Mouse (Mus musculus) spleen, adult 2 months (tissue): ENCODE data around the gene Hist1h2ap. TPM values are rescaled to one million over a fixed set of nuclear protein-coding genes. Genes with fewer than 3 reads are reported as not detected.
"Not testable (repeated sequence)": the region's sequence is repeated elsewhere in the genome, so short reads cannot be mapped to it uniquely, and the experiment has no call there.

Source experiments
- DNase-seq, 2 experiments: peaks; one replicate each; pipeline versions ENCODE4 v3.0.0 to v3.0.0-alpha.2; 2012 to 2021; ENCODE audit warnings: low spot score in 2 of 2, low read depth in 1 of 2
- H3K27ac ChIP-seq: fragments of 200-500 bp; 2 replicates; pipeline ENCODE4 v1.5.1; 2012; ENCODE audit warnings: low read length, inconsistent platforms; ENCODE audit not compliant: insufficient read depth
- H3K27me3 ChIP-seq: fragments of 200-500 bp; 2 replicates; pipeline ENCODE4 v1.6.1; 2012; ENCODE audit warnings: mild to moderate bottlenecking, moderate library complexity, low read length, inconsistent platforms; ENCODE audit not compliant: control insufficient read depth, insufficient read depth
- H3K36me3 ChIP-seq: fragments of 200-500 bp; 2 replicates; pipeline ENCODE4 v1.6.1; 2012; ENCODE audit warnings: mild to moderate bottlenecking, low read length, inconsistent platforms; ENCODE audit not compliant: control insufficient read depth, insufficient read depth
- H3K4me1 ChIP-seq: fragments of 200-500 bp; 2 replicates; pipeline ENCODE4 v1.6.1; 2011; ENCODE audit warnings: inconsistent platforms; ENCODE audit not compliant: control insufficient read depth, insufficient read depth, insufficient read length
- H3K4me3 ChIP-seq: fragments of 200-500 bp; 2 replicates; pipeline ENCODE4 v1.5.1; 2011; ENCODE audit warnings: mild to moderate bottlenecking, inconsistent platforms; ENCODE audit not compliant: insufficient read depth, insufficient read length; ENCODE audit errors: extremely low read depth
- CTCF ChIP-seq: fragments of 200-500 bp; IDR thresholded peaks from 2 replicates; pipeline ENCODE4 v1.5.1; 2011; ENCODE audit warnings: mild to moderate bottlenecking, inconsistent platforms; ENCODE audit not compliant: insufficient read depth, insufficient read length, insufficient replicate concordance; ENCODE audit errors: extremely low read depth
- POLR2A ChIP-seq: fragments of 200-500 bp; IDR thresholded peaks from 2 replicates; pipeline ENCODE4 v1.6.1; 2011; ENCODE audit warnings: low read depth, low read length, inconsistent platforms
- WGBS: fragments of 180-500 bp; shearing (Covaris S2); methylation state at CpG from one replicate; pipeline ENCODE4 v1.1.7; 2018; 5-methylcytosine and 5-hydroxymethylcytosine counted together
- polyA plus RNA-seq: library from polyadenylated mRNA; depleted of rRNA; stranded (reverse); fragments of >200 nt; gene quantifications from 2 replicates; pipeline ENCODE4 v1.2.3, GENCODE M21; 2012

The Hist1h2ap gene
- polyA plus RNA-seq, 1 experiment: 366 TPM

DNA sequence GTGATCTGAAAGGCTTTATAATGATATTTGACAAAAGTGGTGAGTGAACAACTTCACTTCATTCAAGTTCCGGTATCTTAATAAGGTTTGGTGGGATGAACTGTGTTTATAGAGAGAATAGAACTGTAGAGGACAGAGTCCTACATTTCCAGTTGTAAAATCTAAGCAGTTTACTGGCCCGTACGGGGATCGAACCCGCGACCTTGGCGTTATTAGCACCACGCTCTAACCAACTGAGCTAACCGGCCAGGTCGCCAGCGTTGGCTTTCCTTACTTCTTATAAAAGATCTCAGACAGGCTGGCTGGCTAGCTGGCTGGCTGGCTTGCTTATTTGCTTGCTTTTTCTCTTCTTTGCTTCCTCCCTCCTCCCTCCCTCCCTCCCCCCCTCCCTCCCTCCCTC is 21.8 kb upstream of the Hist1h2ap start:
- Histone ChIP-seq H3K27ac (no peak overlapping the region), H3K4me3 (no peak overlapping the region), H3K4me1 (peaks cover 4% of the 10 kb centered on the region), H3K36me3 (no peaks in the 10 kb centered on the region), H3K27me3 (no peaks in the 10 kb centered on the region)
- peak; percentile 14 to 52 for DNase-seq
- TF ChIP-seq POLR2A (no peak), CTCF (no peak)
- 18% methylated on average over 11 of the region's 11 CpGs for WGBS

DNA sequence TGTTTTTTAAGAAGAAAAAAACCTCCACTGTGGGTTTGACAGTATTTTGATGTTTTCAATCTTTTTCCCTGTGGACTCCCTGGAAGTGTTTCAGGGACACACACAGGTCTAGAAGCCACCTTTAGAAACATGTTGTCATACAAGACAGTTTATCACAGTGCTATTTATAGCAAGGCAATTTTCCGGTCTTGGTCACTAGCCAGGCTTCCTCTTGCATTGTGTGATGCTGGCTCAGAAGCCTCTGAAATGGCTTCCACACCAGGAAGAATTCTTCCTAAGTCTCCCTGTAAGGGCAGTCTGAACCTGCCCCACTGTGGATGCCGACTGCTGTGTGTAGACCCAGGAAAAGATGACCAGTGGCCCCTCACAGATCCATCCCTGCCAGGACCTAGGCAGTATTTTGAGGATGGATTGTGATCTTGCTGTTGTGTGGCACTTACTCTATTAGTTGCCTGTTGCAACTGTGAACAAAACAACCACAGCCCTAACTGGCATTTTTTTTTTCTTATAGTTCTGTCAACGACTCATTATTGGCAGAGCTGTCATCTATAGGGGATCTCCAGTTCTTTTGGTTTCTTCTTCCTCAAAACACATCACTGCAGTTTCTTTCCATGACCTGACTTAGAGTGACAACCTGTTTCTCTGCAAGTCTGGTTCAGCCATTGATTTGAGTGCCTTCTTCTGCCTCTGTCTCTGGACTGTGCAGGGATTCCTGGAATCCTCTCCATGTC is 19.1 kb upstream of the Hist1h2ap start:
- DNase-seq: peak in 1 of 2 experiments; percentile 22
- 10% methylated on average over 3 of the region's 3 CpGs for WGBS
- Histone ChIP-seq H3K27me3 (no peaks in the 10 kb centered on the region), H3K4me3 (no peak overlapping the region), H3K36me3 (no peaks in the 10 kb centered on the region), H3K4me1 (peaks cover 4% of the 10 kb centered on the region), H3K27ac (peak overlapping the region; percentile 42)
- TF ChIP-seq POLR2A (no peak), CTCF (no peak)

DNA sequence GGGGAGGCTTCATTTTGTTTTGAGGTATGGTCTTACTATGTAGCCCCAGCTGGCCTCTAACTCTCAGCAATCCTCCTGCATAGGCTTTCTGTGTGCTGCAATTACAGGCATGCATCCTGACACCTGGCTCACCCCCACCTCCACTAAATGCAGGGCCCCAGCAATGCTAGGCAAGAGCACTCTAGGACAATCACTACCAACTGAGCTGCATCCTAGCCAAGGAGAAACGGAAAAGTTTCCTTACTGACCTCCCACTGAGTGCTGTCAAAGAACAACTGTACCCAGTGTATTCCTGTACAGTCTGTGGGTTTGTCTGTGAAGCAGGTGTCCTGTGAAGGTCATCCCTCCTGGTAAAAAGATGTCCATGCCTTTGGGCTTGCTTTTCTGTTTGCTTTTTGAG is 17.4 kb upstream of the Hist1h2ap start:
- not testable (repeated sequence) for H3K4me1 ChIP-seq, H3K4me3 ChIP-seq, DNase-seq, H3K27ac ChIP-seq, H3K27me3 ChIP-seq, H3K36me3 ChIP-seq
- 88% methylated on average over 1 of the region's 1 CpGs for WGBS

DNA sequence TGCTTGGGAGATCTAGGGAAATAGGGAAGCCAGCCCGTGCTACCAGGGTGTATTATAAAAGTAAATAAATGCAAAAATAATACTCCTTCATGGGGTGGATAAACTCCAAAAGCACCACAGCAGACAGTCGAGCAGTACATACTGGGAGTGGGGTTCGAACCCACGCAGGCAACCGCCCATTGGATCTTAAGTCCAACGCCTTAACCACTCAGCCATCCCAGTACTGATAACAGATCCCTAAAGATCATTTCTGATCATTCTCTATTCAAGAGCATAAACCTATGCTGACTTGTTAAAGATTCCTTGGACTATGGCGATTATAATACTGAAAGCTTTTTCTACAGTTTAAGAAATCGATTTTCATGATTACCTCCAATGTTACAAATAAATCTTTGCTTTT is 14.6 kb upstream of the Hist1h2ap start:
- DNase-seq: no peak
- TF ChIP-seq POLR2A (no peak), CTCF (no peak)
- Histone ChIP-seq H3K4me1 (peaks cover 4% of the 10 kb centered on the region), H3K27me3 (no peaks in the 10 kb centered on the region), H3K4me3 (no peak overlapping the region), H3K36me3 (no peaks in the 10 kb centered on the region), H3K27ac (no peak overlapping the region)
- 87% methylated on average over 8 of the region's 8 CpGs for WGBS

DNA sequence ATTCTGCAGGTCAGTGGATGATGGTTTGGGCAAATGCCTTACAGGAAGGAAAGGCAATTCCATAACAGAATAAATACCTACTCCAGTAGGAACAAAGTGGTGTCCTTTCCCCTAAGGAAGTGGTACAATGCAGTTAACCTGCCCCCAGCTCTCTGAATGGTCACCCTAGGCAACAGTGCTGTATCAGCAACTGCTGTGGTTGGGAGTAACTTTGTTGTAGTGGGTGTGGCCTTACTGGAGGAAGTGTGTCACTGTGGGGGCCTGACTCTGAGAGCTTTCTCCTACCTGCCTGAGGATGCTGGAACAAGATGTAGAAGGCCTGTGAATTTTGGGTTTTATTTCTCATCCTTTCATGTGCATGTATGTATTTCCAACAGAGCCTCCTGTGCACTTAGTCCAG is 13.0 kb upstream of the Hist1h2ap start:
- H3K4me3 ChIP-seq, DNase-seq, H3K36me3 ChIP-seq, H3K27ac ChIP-seq, H3K4me1 ChIP-seq, H3K27me3 ChIP-seq: not testable (repeated sequence)

DNA sequence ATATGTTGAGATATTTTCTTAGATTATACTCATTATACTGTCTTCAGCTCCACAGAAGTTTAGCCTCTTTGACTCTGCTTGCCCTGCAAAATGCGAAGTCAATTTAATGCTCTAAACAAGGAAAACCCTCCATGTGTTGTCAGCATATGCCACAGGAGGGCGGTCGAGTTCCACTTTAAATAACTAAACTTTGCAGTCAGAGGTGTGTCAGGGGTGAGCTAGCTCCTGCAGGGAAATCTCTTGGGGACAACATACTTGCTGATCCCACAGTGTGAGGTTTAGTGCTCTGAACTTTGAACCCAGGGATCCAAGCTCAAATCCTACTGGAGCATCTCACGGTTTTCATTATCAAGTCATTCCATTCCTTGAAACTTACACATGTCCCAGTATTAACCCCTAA is 7.2 kb upstream of the Hist1h2ap start:
- no CpG with 5 or more reads among the region's 4 CpGs for WGBS
- not testable (repeated sequence) for H3K27ac ChIP-seq, H3K27me3 ChIP-seq, H3K36me3 ChIP-seq, H3K4me3 ChIP-seq, DNase-seq, H3K4me1 ChIP-seq

DNA sequence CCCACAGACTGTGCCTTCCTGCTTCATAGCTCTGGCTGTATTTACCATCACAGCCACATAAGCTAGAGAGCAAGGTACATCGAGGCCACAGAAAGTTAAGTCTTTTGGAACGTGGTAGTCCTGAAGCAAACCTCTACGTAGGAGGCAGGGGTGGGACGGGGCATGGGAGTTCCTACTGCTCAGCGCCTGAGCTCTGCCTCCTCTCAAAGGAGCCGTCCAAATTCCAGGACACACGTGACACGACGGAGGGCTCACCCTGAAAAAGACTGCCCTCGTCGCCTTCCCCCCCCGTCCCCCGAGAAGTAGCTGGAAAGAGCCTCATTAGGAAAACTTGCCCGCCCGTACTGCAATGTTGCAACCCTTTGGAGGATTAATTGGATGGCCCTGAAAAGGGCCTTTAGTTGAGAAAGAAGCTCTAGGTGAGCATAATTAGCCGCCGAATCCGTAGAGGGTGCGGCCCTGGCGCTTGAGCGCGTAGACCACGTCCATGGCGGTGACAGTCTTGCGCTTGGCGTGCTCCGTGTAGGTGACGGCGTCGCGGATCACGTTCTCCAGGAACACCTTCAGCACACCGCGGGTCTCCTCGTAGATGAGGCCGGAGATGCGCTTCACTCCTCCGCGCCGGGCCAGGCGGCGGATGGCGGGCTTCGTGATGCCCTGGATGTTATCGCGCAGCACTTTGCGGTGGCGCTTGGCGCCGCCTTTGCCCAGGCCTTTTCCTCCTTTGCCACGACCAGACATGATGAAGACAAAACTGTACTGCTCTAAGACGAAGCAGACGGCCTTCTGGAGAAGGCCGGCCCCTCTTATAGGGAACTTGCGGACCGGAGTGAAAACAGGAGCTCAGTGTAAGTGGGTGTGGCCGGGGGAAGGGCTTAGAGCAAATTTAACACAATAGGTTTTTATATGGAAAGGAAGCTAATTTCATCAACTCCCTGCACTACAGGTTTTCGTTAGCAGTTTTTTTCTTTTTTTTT is 1.6 kb downstream of the Hist1h2ap start, which contains the start of gene Hist1h4n:
TSS of gene Hist1h4n (minus strand) at position 779 of the 977 bp plus-strand sequence.
- H3K27me3 ChIP-seq, H3K36me3 ChIP-seq, H3K4me1 ChIP-seq, H3K4me3 ChIP-seq: not testable (repeated sequence)
- DNase-seq: peak in 1 of 2 experiments; percentile 31
- WGBS: under 1% methylated on average over 28 of the region's 58 CpGs
- 0 out of 2 replicates have a peak within 1 kb of the TSS, but pooled peaks have one; percentile 9 for H3K27ac ChIP-seq
